Mouse (Mus musculus) right cerebral cortex, postnatal 10 days (tissue): ENCODE results near the gene Adat1.
A peak's percentile ranks its signal among the peaks of the same experiment; 100 is the strongest.
"Not testable (repeated sequence)": the region's sequence is repeated elsewhere in the genome, so short reads cannot be mapped to it uniquely, and the experiment has no call there.

Experiments used
- DNase-seq, 2 experiments: peaks; one replicate each; pipeline ENCODE4 v3.0.0; 2021; ENCODE audit warnings: low spot score in 2 of 2

Adat1 gene

DNA sequence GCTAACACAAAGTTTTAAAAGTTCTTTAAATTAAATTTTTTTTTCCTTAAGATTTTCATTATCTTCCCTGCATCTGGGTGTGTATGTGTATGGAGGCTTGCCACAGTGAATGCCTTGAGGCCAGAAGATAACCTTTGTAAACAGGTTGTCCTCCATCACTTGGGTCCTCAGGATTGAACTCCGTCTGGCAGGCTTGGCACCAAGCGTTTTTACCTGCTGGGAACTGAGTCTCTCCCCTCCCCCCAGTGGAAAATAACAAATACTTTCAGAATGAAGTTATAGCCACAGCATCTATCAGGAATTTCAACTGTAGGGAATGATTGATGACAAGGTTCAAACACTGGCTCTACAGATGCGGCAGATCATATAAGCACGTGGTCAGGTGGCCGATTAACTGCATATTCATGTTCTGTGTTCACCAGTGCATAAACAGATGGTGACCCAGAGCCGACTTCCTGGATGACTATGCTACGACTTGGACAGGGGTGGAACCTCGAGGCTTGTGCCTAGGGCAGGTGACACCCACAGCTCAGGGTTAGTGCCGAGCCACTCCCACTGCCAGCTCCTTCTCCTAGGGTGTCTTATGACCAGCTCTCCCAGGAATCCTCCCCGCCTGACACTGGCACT is 52.5 kb downstream of the Adat1 start:
- DNase-seq: peak; percentile 31 to 50

- not testable (repeated sequence) for DNase-seq
These were observed 53.8 kb downstream of the Adat1 start for GRCm38 (mm10) chr8:111938076-111938985.

DNA sequence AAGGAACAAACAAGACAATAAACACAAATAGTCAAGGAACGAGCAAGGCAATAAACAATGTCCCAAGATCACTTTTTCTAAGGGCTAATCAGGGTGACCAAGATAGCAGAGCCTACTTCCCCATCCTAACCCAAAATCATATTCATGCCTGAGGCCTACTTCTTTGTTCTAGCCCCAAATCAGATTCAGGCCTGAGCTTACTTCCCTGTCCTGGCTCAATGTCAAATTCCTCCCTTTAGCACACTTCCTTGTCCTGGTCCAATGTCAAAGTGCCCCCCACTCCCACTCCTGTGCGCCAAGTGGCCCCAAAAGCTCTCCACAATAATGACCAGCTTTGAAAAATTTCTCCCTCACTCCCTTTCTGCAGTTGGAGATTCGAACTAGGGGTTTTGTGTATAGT is 54.9 kb downstream of the Adat1 start:
- no peak for DNase-seq

GRCm38 (mm10) chr8:111934201-111934600 is 57.9 kb downstream of the Adat1 start:
- no peak for DNase-seq

DNA sequence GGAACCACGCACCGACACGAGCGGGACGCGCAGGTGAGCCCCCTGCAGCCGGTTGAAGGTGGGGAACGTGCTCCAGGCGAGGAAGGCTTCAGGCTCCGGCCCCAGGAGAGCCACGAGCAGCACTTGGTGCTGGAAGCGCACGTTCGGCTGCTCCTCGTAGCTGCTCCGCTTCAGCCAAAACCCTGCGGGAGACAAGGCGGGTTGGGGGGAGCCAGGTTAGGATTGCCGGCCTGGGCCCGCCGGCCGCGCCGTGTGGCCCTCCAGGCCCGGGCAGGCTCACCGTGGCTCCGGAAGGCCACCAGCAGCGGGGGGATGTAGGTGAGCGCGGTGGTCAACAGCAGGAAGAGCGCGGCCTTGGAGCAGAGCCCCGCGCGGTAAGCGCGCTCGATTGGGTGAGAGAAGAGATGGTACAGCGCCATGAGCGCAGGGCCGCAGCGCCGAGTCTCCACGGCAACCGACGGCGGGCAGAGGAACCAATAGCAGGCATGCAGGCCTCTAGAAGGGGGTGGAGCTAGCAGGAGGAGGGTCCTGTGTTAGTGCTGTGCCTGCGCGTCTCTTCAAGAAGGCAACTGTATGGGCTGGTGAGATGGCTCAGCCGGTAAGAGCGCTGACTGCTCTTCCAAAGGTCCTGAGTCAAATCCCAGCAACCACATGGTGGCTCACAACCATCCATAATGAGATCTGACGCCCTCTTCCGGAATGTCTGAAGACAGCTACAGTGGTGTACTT is 58.6 kb downstream of the Adat1 start, which contains the start of gene Tmem231:
Gene Tmem231, minus strand, starts transcription at position 534 of the 729 bp plus-strand sequence.
- DNase-seq: peak; percentile 95 to 96

- peak; percentile 52 to 63 for DNase-seq
These were observed 59.3 kb downstream of the Adat1 start for GRCm38 (mm10) chr8:111932580-111933336.

DNA sequence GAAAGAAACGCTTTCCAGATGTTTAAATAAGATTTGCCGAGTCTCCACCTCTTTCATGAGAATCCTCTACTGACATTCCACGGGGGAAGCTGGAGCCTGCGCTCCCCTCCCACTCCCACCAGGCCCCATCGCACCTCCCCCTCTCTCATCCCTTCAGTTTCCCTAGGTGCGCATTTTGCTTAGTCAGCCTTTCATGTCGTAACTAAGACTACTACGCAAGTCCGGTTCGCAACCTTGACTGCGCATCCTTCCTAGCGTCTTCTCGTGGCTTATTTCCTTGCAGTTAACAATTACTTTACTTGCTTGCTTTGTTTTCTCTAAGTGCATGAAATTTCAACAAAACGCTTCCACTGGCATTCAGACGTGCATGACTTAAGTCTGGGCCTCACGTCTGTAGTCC is 60.4 kb downstream of the Adat1 start:
- no peak for DNase-seq

GRCm38 (mm10) chr8:111929648-111930344 is 62.3 kb downstream of the Adat1 start:
- DNase-seq: no peak

- DNase-seq: no peak
These were observed 67.1 kb downstream of the Adat1 start for GRCm38 (mm10) chr8:111924976-111925375.

DNA sequence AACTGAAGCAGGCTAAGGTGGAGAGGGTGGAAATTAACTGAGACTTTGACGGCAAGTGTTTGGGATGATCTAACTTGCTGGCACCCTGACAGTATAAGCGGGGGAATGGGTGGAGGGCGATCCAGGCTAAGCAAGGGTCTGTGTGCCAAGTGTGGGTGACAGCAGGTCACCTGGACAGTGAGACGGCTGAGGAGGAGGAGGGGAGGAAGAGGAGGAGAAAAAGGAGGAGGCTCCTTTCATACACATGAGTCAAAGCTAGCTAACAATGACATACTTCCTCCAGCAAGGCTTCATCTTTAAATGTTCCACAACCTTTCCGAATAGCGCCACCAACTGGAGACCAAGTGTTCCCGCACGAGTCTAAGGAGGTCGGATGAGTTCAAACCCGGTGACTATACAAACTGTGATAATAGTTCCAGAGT is 68.7 kb downstream of the Adat1 start:
- DNase-seq: peak in 1 of 2 experiments; percentile 51

GRCm38 (mm10) chr8:111920971-111921370 is 71.1 kb downstream of the Adat1 start:
- no peak for DNase-seq

- no peak for DNase-seq
These were observed 72.4 kb downstream of the Adat1 start for GRCm38 (mm10) chr8:111919663-111920062.
